Mouse (Mus musculus) myocyte (in vitro differentiated cells): ENCODE results near the gene Cars2. TPM values are rescaled to one million over a fixed set of nuclear protein-coding genes. Genes with fewer than 3 reads are reported as not detected.

ENCODE experiments used
- H3K27me3 ChIP-seq: one replicate; pipeline ENCODE4 v1.6.1; 2011; ENCODE audit not compliant: control insufficient read depth, insufficient read depth, insufficient read length
- H3K36me3 ChIP-seq: one replicate; pipeline ENCODE4 v1.6.1; 2011; ENCODE audit not compliant: control insufficient read depth, insufficient read depth
- H3K4me2 ChIP-seq: one replicate; pipeline ENCODE4 v1.6.1; 2011; ENCODE audit warnings: low read depth, control low read depth
- H3K4me3 ChIP-seq: one replicate; pipeline ENCODE4 v1.5.1; 2011; ENCODE audit warnings: mild to moderate bottlenecking, control low read depth, moderate library complexity
- H3K79me2 ChIP-seq: one replicate; pipeline ENCODE4 v1.6.1; 2011; ENCODE audit not compliant: control insufficient read depth, insufficient read depth
- H3ac ChIP-seq: one replicate; pipeline ENCODE4 v1.6.1; 2011; ENCODE audit not compliant: control insufficient read depth, insufficient read length
- CEBPB ChIP-seq: IDR thresholded peaks from 2 replicates; pipeline ENCODE4 v1.6.1; 2011; ENCODE audit warnings: mild to moderate bottlenecking, moderate library complexity; ENCODE audit not compliant: poor library complexity, insufficient read depth, severe bottlenecking
- E2F4 ChIP-seq: IDR thresholded peaks from one replicate; pipeline ENCODE4 v1.6.1; 2011; ENCODE audit warnings: mild to moderate bottlenecking, control low read depth, moderate library complexity; ENCODE audit not compliant: insufficient read depth
- MAX ChIP-seq: IDR thresholded peaks from one replicate; pipeline ENCODE4 v1.6.1; 2011; ENCODE audit warnings: low read depth, mild to moderate bottlenecking, control low read depth
- MYOD1 ChIP-seq, 3 experiments: IDR thresholded peaks; one replicate each; pipeline ENCODE4 v1.6.1; 2011; ENCODE audit warnings: control low read depth in 2 of 3, low read depth in 2 of 3, mild to moderate bottlenecking in 2 of 3, moderate library complexity in 1 of 3; ENCODE audit not compliant: insufficient read length in 2 of 3, control insufficient read depth in 1 of 3
- MYOG ChIP-seq, 3 experiments: IDR thresholded peaks; one replicate each; pipeline ENCODE4 v1.6.1; 2011; ENCODE audit warnings: control low read depth in 2 of 3, low read depth in 2 of 3, mild to moderate bottlenecking in 2 of 3; ENCODE audit not compliant: insufficient read length in 2 of 3, control insufficient read depth in 1 of 3, insufficient read depth in 1 of 3
- POLR2A ChIP-seq: IDR thresholded peaks from one replicate; pipeline ENCODE4 v1.6.1; 2011; ENCODE audit warnings: low read depth, mild to moderate bottlenecking, control low read depth, moderate library complexity; ENCODE audit not compliant: insufficient read length
- POLR2AphosphoS2 ChIP-seq: IDR thresholded peaks from one replicate; pipeline ENCODE4 v1.6.1; 2011; ENCODE audit warnings: low read depth, control low read depth; ENCODE audit not compliant: insufficient read length
- REST ChIP-seq: IDR thresholded peaks from one replicate; pipeline ENCODE4 v1.6.1; 2011; ENCODE audit warnings: mild to moderate bottlenecking, control low read depth, moderate library complexity; ENCODE audit not compliant: insufficient read depth, insufficient read length
- SRF ChIP-seq: IDR thresholded peaks from one replicate; pipeline ENCODE4 v1.6.1; 2011; ENCODE audit warnings: low read depth; ENCODE audit not compliant: control insufficient read depth, insufficient read length
- TCF12 ChIP-seq: IDR thresholded peaks from one replicate; pipeline ENCODE4 v1.6.1; 2011; ENCODE audit warnings: mild to moderate bottlenecking, control low read depth; ENCODE audit not compliant: poor library complexity, insufficient read depth, severe bottlenecking
- TCF3 ChIP-seq: IDR thresholded peaks from one replicate; pipeline ENCODE4 v1.6.1; 2011; ENCODE audit warnings: low read depth, control low read depth; ENCODE audit not compliant: insufficient read length
- USF1 ChIP-seq: IDR thresholded peaks from one replicate; pipeline ENCODE4 v1.6.1; 2011; ENCODE audit warnings: low read depth, mild to moderate bottlenecking, control low read depth, moderate library complexity
- polyA plus RNA-seq: library from polyadenylated mRNA; unstranded; fragments of >200 nt; fragmentation: generic; extraction: Trizol; gene quantifications from one replicate; pipeline ENCODE4 v1.2.1, GENCODE M21; 2012; ENCODE audit warnings: missing spikeins

The Cars2 gene
- polyA plus RNA-seq, 1 experiment = 14.4 TPM

GRCm38 (mm10) chr8:11530155-11530770 lies 20.3 kb downstream of the Cars2 start:
- TF ChIP-seq E2F4 (no peak), CEBPB (no peak), MYOD1 (IDR thresholded peaks at IDR 0.05; ENCODE audit: control insufficient read depth in 1 of 3, insufficient read length in 2 of 3, low read depth in 2 of 3) (no peak), POLR2A (no peak), TCF3 (no peak), POLR2AphosphoS2 (no peak), TCF12 (no peak), MYOG (IDR thresholded peaks at IDR 0.05; ENCODE audit: control insufficient read depth in 1 of 3, insufficient read depth in 1 of 3, insufficient read length in 2 of 3, low read depth in 2 of 3) (no peak), MAX (no peak), USF1 (no peak), REST (no peak), SRF (no peak)
- no peak overlapping the region for H3K4me2 ChIP-seq
- H3K4me3 ChIP-seq = no peak overlapping the region
- H3K27me3 ChIP-seq = no peaks in the 10 kb centered on the region
- no peaks in the 10 kb centered on the region for H3K36me3 ChIP-seq
- H3ac ChIP-seq = no peak overlapping the region
- H3K79me2 ChIP-seq = no peaks in the 10 kb centered on the region

- TF ChIP-seq TCF12 = no peak
- no peak for TF ChIP-seq POLR2A
- no peak for TF ChIP-seq MYOD1 (IDR thresholded peaks at IDR 0.05; ENCODE audit: control insufficient read depth in 1 of 3, insufficient read length in 2 of 3, low read depth in 2 of 3)
- TF ChIP-seq MAX = no peak
- TF ChIP-seq SRF = no peak
- TF ChIP-seq REST = no peak
- no peak for TF ChIP-seq POLR2AphosphoS2
- TF ChIP-seq TCF3 = no peak
- no peak for TF ChIP-seq CEBPB
- TF ChIP-seq E2F4 = no peak
- no peak for TF ChIP-seq MYOG (IDR thresholded peaks at IDR 0.05; ENCODE audit: control insufficient read depth in 1 of 3, insufficient read depth in 1 of 3, insufficient read length in 2 of 3, low read depth in 2 of 3)
- TF ChIP-seq USF1 = no peak
- H3K27me3 ChIP-seq = no peaks in the 10 kb centered on the region
- H3K36me3 ChIP-seq = peaks cover 7% of the 10 kb centered on the region
- H3K4me2 ChIP-seq = no peak overlapping the region
- no peaks in the 10 kb centered on the region for H3K79me2 ChIP-seq
- H3K4me3 ChIP-seq = no peak overlapping the region
- no peak overlapping the region for H3ac ChIP-seq
Observed at GRCm38 (mm10) chr8:11523331-11523730, 27.3 kb downstream of the Cars2 start.

GRCm38 (mm10) chr8:11518676-11519075 lies 31.9 kb downstream of the Cars2 start:
- H3K27me3 ChIP-seq = no peaks in the 10 kb centered on the region
- TF ChIP-seq POLR2A = no peak
- TF ChIP-seq MYOG (IDR thresholded peaks at IDR 0.05; ENCODE audit: control insufficient read depth in 1 of 3, insufficient read depth in 1 of 3, insufficient read length in 2 of 3, low read depth in 2 of 3) = no peak
- no peak for TF ChIP-seq TCF3
- TF ChIP-seq USF1 = no peak
- TF ChIP-seq SRF = no peak
- no peak for TF ChIP-seq REST
- TF ChIP-seq POLR2AphosphoS2 = no peak
- TF ChIP-seq TCF12 = no peak
- TF ChIP-seq CEBPB = no peak
- TF ChIP-seq MAX = no peak
- TF ChIP-seq MYOD1 (IDR thresholded peaks at IDR 0.05; ENCODE audit: control insufficient read depth in 1 of 3, insufficient read length in 2 of 3, low read depth in 2 of 3) = no peak
- TF ChIP-seq E2F4 = no peak
- peaks cover 10% of the 10 kb centered on the region for H3K36me3 ChIP-seq
- H3ac ChIP-seq = no peak overlapping the region
- no peak overlapping the region for H3K4me3 ChIP-seq
- no peaks in the 10 kb centered on the region for H3K79me2 ChIP-seq
- no peak overlapping the region for H3K4me2 ChIP-seq

- TF ChIP-seq E2F4 (no peak), MYOG (IDR thresholded peaks at IDR 0.05; ENCODE audit: control insufficient read depth in 1 of 3, insufficient read depth in 1 of 3, insufficient read length in 2 of 3, low read depth in 2 of 3) (no peak), POLR2AphosphoS2 (no peak), CEBPB (no peak), REST (no peak), MAX (no peak), TCF3 (no peak), POLR2A (no peak), MYOD1 (IDR thresholded peaks at IDR 0.05; ENCODE audit: control insufficient read depth in 1 of 3, insufficient read length in 2 of 3, low read depth in 2 of 3) (no peak), SRF (no peak), TCF12 (no peak), USF1 (no peak)
- Histone ChIP-seq H3K4me3 (no peak overlapping the region), H3K27me3 (no peaks in the 10 kb centered on the region), H3K4me2 (no peak overlapping the region), H3K79me2 (no peaks in the 10 kb centered on the region), H3ac (no peak overlapping the region), H3K36me3 (peaks cover 10% of the 10 kb centered on the region)
Observed at GRCm38 (mm10) chr8:11518056-11518396, 32.6 kb downstream of the Cars2 start.
